Mouse (Mus musculus): ENCODE measurements at regions not wholly inside any gene's neighbourhood (a gene's known extent, or its start where the extent isn't known, plus 50 kb on each side); places are given as distances from the start of the nearest gene placed in this dataset.
"Not testable (repeated sequence)": the region's sequence is repeated elsewhere in the genome, so short reads cannot be mapped to it uniquely, and the experiment has no call there.

- DNase-seq, result no peak
Observed at GRCm38 (mm10) chr7:64101679-64102078, 52.0 kb upstream of the Trpm1 start.

GRCm38 (mm10) chr7:64099606-64100005 is 54.0 kb upstream of the Trpm1 start:
- no peak for DNase-seq

- no peak for DNase-seq
Observed at GRCm38 (mm10) chr7:64090067-64090466, 63.6 kb upstream of the Trpm1 start.

- DNase-seq, result no peak
Observed at GRCm38 (mm10) chr7:64089034-64089433, 64.6 kb upstream of the Trpm1 start.

- DNase-seq, result not testable (repeated sequence)
Observed at GRCm38 (mm10) chr7:64083978-64084377, 69.7 kb upstream of the Trpm1 start.

GRCm38 (mm10) chr7:64082651-64083050 is 71.0 kb upstream of the Trpm1 start:
- DNase-seq, result no peak

- DNase-seq, result no peak
Observed at GRCm38 (mm10) chr7:64082201-64082600, 71.4 kb upstream of the Trpm1 start.

- no peak for DNase-seq
Observed at GRCm38 (mm10) chr7:64081618-64082017, 72.0 kb upstream of the Trpm1 start.

GRCm38 (mm10) chr7:64081019-64081418 is 72.6 kb upstream of the Trpm1 start:
- DNase-seq, result no peak

GRCm38 (mm10) chr7:64079301-64079700 is 74.3 kb upstream of the Trpm1 start:
- DNase-seq, result no peak

- DNase-seq, result no peak
Observed at GRCm38 (mm10) chr7:64078646-64079045, 75.0 kb upstream of the Trpm1 start.

GRCm38 (mm10) chr7:64077526-64077925 is 76.1 kb upstream of the Trpm1 start:
- no peak for DNase-seq

- DNase-seq, result no peak
Observed at GRCm38 (mm10) chr7:64076764-64077360, 76.8 kb upstream of the Trpm1 start.

- DNase-seq, result no peak
Observed at GRCm38 (mm10) chr7:64075696-64076313, 77.8 kb upstream of the Trpm1 start.

- DNase-seq, result no peak
Observed at GRCm38 (mm10) chr7:64074661-64075234, 78.9 kb upstream of the Trpm1 start.

- DNase-seq, result no peak
Observed at GRCm38 (mm10) chr7:64074186-64074585, 79.4 kb upstream of the Trpm1 start.

- DNase-seq, result no peak
Observed at GRCm38 (mm10) chr7:64073781-64074180, 79.9 kb upstream of the Trpm1 start.

GRCm38 (mm10) chr7:64070930-64071329 is 82.7 kb upstream of the Trpm1 start:
- DNase-seq, result no peak

GRCm38 (mm10) chr7:64065529-64066247 is 87.9 kb upstream of the Trpm1 start:
- DNase-seq, result peak; percentile 68 to 79

- DNase-seq, result peak; percentile 83 to 90
Observed at GRCm38 (mm10) chr7:64064460-64065241, 89.0 kb upstream of the Trpm1 start.

GRCm38 (mm10) chr7:64061170-64061569 is 92.5 kb upstream of the Trpm1 start:
- no peak for DNase-seq

- DNase-seq, result no peak
Observed at GRCm38 (mm10) chr7:64060582-64060981, 93.1 kb upstream of the Trpm1 start.

GRCm38 (mm10) chr7:64060051-64060450 is 93.6 kb upstream of the Trpm1 start:
- no peak for DNase-seq
